In the genomic region with DNA sequence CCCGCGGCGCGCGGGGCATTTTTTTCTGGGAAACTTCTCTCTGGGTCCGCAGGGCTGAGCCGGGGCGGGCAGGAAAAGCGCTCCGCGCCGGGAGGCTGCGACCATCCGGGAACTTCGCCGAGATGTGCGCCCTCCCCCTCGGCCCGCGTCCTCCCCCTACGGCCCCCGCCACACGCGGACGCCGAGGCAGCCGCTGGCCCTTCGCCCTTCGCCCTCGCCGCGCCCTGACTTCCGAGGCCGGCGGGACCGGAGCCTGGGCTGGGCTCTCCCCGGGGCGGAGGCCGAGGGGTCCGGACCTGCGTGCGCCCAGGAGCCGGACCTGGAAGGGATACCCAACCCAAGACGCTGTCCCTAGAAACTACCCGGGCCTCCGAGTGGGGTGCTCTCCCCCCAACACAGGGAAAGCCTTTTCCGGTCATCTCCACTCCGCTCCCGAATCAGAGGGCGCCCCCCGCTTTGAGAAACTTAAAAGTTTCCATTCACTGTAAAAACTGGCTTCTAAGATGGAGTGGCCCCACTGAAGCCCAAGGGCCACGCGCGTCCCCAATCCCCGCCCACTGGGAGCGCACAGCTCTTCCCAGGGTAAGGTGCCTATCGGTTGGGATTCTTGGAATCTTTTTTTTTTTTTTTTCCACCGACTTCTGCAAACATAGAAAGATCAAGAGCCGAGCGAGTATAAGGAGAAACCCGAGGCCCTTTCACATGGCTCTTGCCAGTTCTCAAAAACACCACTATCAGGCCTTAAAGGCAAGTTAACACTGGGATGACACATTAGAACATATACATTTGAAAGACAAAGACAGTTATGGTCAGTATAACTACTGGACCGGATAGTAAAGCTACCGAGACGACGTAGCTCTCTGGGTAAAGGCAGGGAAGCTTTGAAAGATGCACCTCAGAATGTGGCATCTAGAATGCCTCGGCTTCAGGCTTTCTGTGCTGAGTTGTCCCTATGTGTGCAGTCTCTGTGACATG, we compare ENCODE assay signal across 9 mouse cellular contexts. TPM values are rescaled to one million over a fixed set of nuclear protein-coding genes. Genes with fewer than 3 reads are reported as not detected.
DNase-seq lines count a peak whose midpoint lies in the region; ATAC-seq lines count a peak whose summit lies in the region.
"Had no signal": no experiment of that assay in that cellular context is flagged by ENCODE, and none has a peak within 500 bp of the region (broad histone marks: within the 10 kb centered on the region; RNA-seq: fewer than 3 reads in every experiment).

A gene (minus strand): TSS at position 379 of the 975 bp plus-strand sequence.

- no peaks in the 10 kb centered on the region for H3K27me3 ChIP-seq in embryonic facial prominence, embryonic 15.5 days
- H3K27me3 ChIP-seq in heart, embryonic 12.5 days (replicated peaks) = no peaks in the 10 kb centered on the region
- no peaks in the 10 kb centered on the region for H3K27me3 ChIP-seq in kidney, embryonic 14.5 days (ENCODE audit: control insufficient read depth, insufficient read depth, low read length)
- H3K27me3 ChIP-seq in midbrain, embryonic 16.5 days (ENCODE audit: control insufficient read depth, insufficient read depth, low read depth, low read length) = peaks cover 6% of the 10 kb centered on the region; the same call in 1 of the 2 replicates
- no peaks in the 10 kb centered on the region for H3K27me3 ChIP-seq in splenic B cell, adult 2 months (ENCODE audit: control insufficient read depth, insufficient read depth, low read length, poor library complexity, severe bottlenecking)

- peak; percentile 82 for ATAC-seq in embryonic facial prominence, embryonic 15.5 days (ENCODE audit: insufficient number of reproducible peaks, low FRiP score, low TSS enrichment, low read depth)
- ATAC-seq in heart, embryonic 12.5 days (ENCODE audit: insufficient number of reproducible peaks, low FRiP score) = peak; percentile 86
- peak; percentile 92 for ATAC-seq in kidney, embryonic 14.5 days (ENCODE audit: low FRiP score, low TSS enrichment)
- peak; percentile 75 for ATAC-seq in midbrain, embryonic 16.5 days

- H3K4me2 ChIP-seq in embryonic facial prominence, embryonic 15.5 days (replicated peaks) = peak within 1 kb of the TSS; percentile 75
- peak within 1 kb of the TSS; percentile 89 for H3K4me2 ChIP-seq in heart, embryonic 12.5 days
- H3K4me2 ChIP-seq in kidney, embryonic 14.5 days (replicated peaks; ENCODE audit: low read depth, low read length) = peak within 1 kb of the TSS; percentile 85
- peak within 1 kb of the TSS; percentile 97 for H3K4me2 ChIP-seq in midbrain, embryonic 16.5 days (ENCODE audit: low read length)

- DNase-seq in 3T3-L1 (ENCODE audit: low read depth, low spot score) = peak; percentile 74
- peak; percentile 55 to 70 for DNase-seq in adrenal gland, postnatal 4 days (ENCODE audit: low spot score in 2 of 2)
- peak; percentile 67 for DNase-seq in liver
- DNase-seq in splenic B cell, adult 2 months (ENCODE audit: low read depth, low spot score) = peak; percentile 17

- peaks cover 42% of the 10 kb centered on the region for H3K4me1 ChIP-seq in embryonic facial prominence, embryonic 15.5 days
- H3K4me1 ChIP-seq in heart, embryonic 12.5 days (replicated peaks) = peaks cover 7% of the 10 kb centered on the region
- no peaks in the 10 kb centered on the region; the same call in 1 of the 2 replicates for H3K4me1 ChIP-seq in kidney, embryonic 14.5 days (ENCODE audit: control insufficient read depth, insufficient read depth, low read length)
- H3K4me1 ChIP-seq in midbrain, embryonic 16.5 days (ENCODE audit: control insufficient read depth, insufficient read depth, low read length) = peaks cover 11% of the 10 kb centered on the region

- peak within 1 kb of the TSS; percentile 89 for H3K27ac ChIP-seq in embryonic facial prominence, embryonic 15.5 days (replicated peaks)
- peak within 1 kb of the TSS; percentile 72 for H3K27ac ChIP-seq in heart, embryonic 12.5 days (ENCODE audit: poor library complexity, severe bottlenecking)
- H3K27ac ChIP-seq in kidney, embryonic 14.5 days (ENCODE audit: low read depth, low read length) = peak within 1 kb of the TSS; percentile 76
- no peak within 1 kb of the TSS for H3K27ac ChIP-seq in midbrain, embryonic 16.5 days (ENCODE audit: low read length)

- H3K36me3 ChIP-seq in embryonic facial prominence, embryonic 15.5 days = no peaks in the 10 kb centered on the region
- no peaks in the 10 kb centered on the region for H3K36me3 ChIP-seq in heart, embryonic 12.5 days
- no peaks in the 10 kb centered on the region for H3K36me3 ChIP-seq in kidney, embryonic 14.5 days (ENCODE audit: control insufficient read depth, insufficient read depth, low read length)
- no peaks in the 10 kb centered on the region for H3K36me3 ChIP-seq in midbrain, embryonic 16.5 days (ENCODE audit: control insufficient read depth, insufficient read depth, low read length)
- H3K36me3 ChIP-seq in splenic B cell, adult 2 months (ENCODE audit: control insufficient read depth, insufficient read depth, low read length, poor library complexity, severe bottlenecking) = no peaks in the 10 kb centered on the region
- H3K36me3 ChIP-seq: G1E had no signal

- no peaks in the 10 kb centered on the region for H3K9me3 ChIP-seq in embryonic facial prominence, embryonic 15.5 days (replicated peaks)
- H3K9me3 ChIP-seq in heart, embryonic 12.5 days (replicated peaks) = no peaks in the 10 kb centered on the region
- no peaks in the 10 kb centered on the region for H3K9me3 ChIP-seq in kidney, embryonic 14.5 days (ENCODE audit: control insufficient read depth, low read length)
- no peaks in the 10 kb centered on the region for H3K9me3 ChIP-seq in midbrain, embryonic 16.5 days (replicated peaks; ENCODE audit: control insufficient read depth, low read length, poor library complexity, severe bottlenecking)

- H3K4me3 ChIP-seq in embryonic facial prominence, embryonic 15.5 days (replicated peaks) = peak within 1 kb of the TSS; percentile 75
- peak within 1 kb of the TSS; percentile 84 for H3K4me3 ChIP-seq in heart, embryonic 12.5 days
- peak within 1 kb of the TSS; percentile 76 for H3K4me3 ChIP-seq in kidney, embryonic 14.5 days (ENCODE audit: low read length)
- H3K4me3 ChIP-seq in midbrain, embryonic 16.5 days (ENCODE audit: low read depth, low read length) = peak within 1 kb of the TSS; percentile 68

- H3K9ac ChIP-seq in embryonic facial prominence, embryonic 15.5 days = peak within 1 kb of the TSS; percentile 89
- peak within 1 kb of the TSS; percentile 89 for H3K9ac ChIP-seq in heart, embryonic 12.5 days
- H3K9ac ChIP-seq in kidney, embryonic 14.5 days (ENCODE audit: low read depth, low read length) = peak within 1 kb of the TSS; percentile 94
- H3K9ac ChIP-seq in midbrain, embryonic 16.5 days (ENCODE audit: low read depth, low read length) = peak within 1 kb of the TSS; percentile 74

- 2% methylated on average over 64 of the region's 66 CpGs for WGBS in embryonic facial prominence, embryonic 15.5 days
- 2% methylated on average over 54 of the region's 66 CpGs for WGBS in heart, embryonic 12.5 days
- 2% methylated on average over 47 of the region's 66 CpGs for WGBS in kidney, embryonic 14.5 days
- 2% methylated on average over 63 of the region's 66 CpGs for WGBS in midbrain, embryonic 16.5 days

RNA-seq across cellular contexts. Expression of the gene that starts here (rescaled TPM):
- 10 to 100 TPM; 20.4 to 22.1 TPM for total RNA-seq in adrenal gland, postnatal 4 days (2021)
- polyA plus RNA-seq in embryonic facial prominence, embryonic 15.5 days (2015; fragmentation: Nextera tagmentation; extraction: Ambion mirVana) = 17.5 and 20.0 TPM in 2 replicates
- 7.3 and 8.2 TPM in 2 replicates for polyA plus RNA-seq in heart, embryonic 12.5 days (2016; fragmentation: Nextera tagmentation; extraction: Ambion mirVana)
- 8.3 and 12.9 TPM in 2 replicates for polyA plus RNA-seq in kidney, embryonic 14.5 days (2014; fragmentation: Nextera tagmentation; extraction: Ambion mirVana)
- 2.1 and 2.6 TPM in 2 replicates for polyA plus RNA-seq in midbrain, embryonic 16.5 days (2015; fragmentation: Nextera tagmentation; extraction: Ambion mirVana)

Comparison
In these comparisons a context has a peak if more than half of its experiments do, and no peak if none do; other contexts are left out.
1. DNase-seq: peak in every context shown above with its lines; median percentile 74 in 3T3-L1; 67 in liver; 62 in adrenal gland, postnatal 4 days; 17 in splenic B cell, adult 2 months.